Mouse (Mus musculus) lung, embryonic 15.5 days (tissue): ENCODE data around the gene Clcnka. TPM values are rescaled to one million over a fixed set of nuclear protein-coding genes. Genes with fewer than 3 reads are reported as not detected.
A peak's percentile ranks its signal among the peaks of the same experiment; 100 is the strongest.

ENCODE experiments used
- ATAC-seq: fragments of 200-750 bp; cut with Nextera tagmentation; 2 replicates; pipeline ENCODE4 v1.8.0; 2017; ENCODE audit warnings: moderate number of reproducible peaks, borderline replicate concordance; ENCODE audit not compliant: low FRiP score, low TSS enrichment; ENCODE audit errors: extremely low read depth
- H3K27ac ChIP-seq: fragments of 300-500 bp; sonication (generic); 2 replicates; pipeline ENCODE4 v1.5.1; 2015; ENCODE audit warnings: moderate library complexity, mild to moderate bottlenecking, inconsistent platforms
- H3K27me3 ChIP-seq: fragments of 300-500 bp; sonication (generic); 2 replicates; pipeline ENCODE4 v1.6.1; 2015; ENCODE audit warnings: inconsistent platforms
- H3K36me3 ChIP-seq: fragments of 300-500 bp; sonication (generic); 2 replicates; pipeline ENCODE4 v1.6.1; 2015; ENCODE audit warnings: inconsistent platforms
- H3K4me1 ChIP-seq: fragments of 300-500 bp; sonication (generic); 2 replicates; pipeline ENCODE4 v1.6.1; 2015; ENCODE audit warnings: inconsistent platforms
- H3K4me2 ChIP-seq: fragments of 300-500 bp; sonication (generic); 2 replicates; pipeline ENCODE4 v1.6.1; 2015; ENCODE audit warnings: inconsistent platforms, mild to moderate bottlenecking, moderate library complexity
- H3K4me3 ChIP-seq: fragments of 300-500 bp; sonication (generic); 2 replicates; pipeline ENCODE4 v1.5.1; 2015; ENCODE audit warnings: mild to moderate bottlenecking, inconsistent platforms
- H3K9ac ChIP-seq: fragments of 300-500 bp; sonication (generic); 2 replicates; pipeline ENCODE4 v1.6.1; 2015; ENCODE audit warnings: inconsistent platforms
- H3K9me3 ChIP-seq: fragments of 300-500 bp; sonication (generic); 2 replicates; pipeline ENCODE4 v1.6.1; 2016; ENCODE audit warnings: inconsistent platforms
- WGBS: fragments of 180-500 bp; shearing (Covaris S2); methylation state at CpG from one replicate; pipeline ENCODE4 v1.1.7; 2015; 5-methylcytosine and 5-hydroxymethylcytosine counted together
- polyA plus RNA-seq: library from polyadenylated mRNA; unstranded; fragments of >200 nt; fragmentation: Nextera tagmentation; extraction: Ambion mirVana; gene quantifications from 2 replicates; pipeline ENCODE4 v1.2.1, GENCODE M21; 2015

Clcnka gene
- polyA plus RNA-seq, 1 experiment from 2014 or later = 0.54 TPM

DNA sequence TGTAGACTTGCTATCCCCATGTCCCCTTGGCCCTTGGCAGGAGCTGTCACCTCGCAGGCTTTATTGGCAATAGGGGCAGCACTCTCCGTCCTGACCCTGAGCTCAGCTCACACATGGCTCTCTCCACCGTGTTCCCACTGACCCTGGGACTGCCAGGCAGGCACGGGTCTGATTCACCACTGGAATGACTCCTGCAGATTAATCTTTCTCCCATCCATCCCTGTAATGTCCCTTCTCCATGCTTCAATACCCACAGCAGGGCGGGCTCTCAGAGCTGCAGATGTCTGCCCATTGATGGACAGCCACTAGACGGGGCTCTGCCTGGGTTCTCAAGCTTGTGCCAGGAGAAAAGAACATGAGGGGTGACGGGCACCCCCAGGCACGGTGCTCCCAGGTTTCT lies 33.4 kb downstream of the Clcnka start:
- no peak overlapping the region for H3K4me3 ChIP-seq
- no peak overlapping the region for H3K27ac ChIP-seq
- H3K9me3 ChIP-seq = no peaks in the 10 kb centered on the region
- peaks cover 23% of the 10 kb centered on the region for H3K4me1 ChIP-seq
- ATAC-seq = no peak
- no peak overlapping the region for H3K4me2 ChIP-seq
- WGBS = 60% methylated on average over 8 of the region's 8 CpGs
- H3K36me3 ChIP-seq = no peaks in the 10 kb centered on the region
- H3K9ac ChIP-seq = no peak overlapping the region
- H3K27me3 ChIP-seq = peaks cover 50% of the 10 kb centered on the region

DNA sequence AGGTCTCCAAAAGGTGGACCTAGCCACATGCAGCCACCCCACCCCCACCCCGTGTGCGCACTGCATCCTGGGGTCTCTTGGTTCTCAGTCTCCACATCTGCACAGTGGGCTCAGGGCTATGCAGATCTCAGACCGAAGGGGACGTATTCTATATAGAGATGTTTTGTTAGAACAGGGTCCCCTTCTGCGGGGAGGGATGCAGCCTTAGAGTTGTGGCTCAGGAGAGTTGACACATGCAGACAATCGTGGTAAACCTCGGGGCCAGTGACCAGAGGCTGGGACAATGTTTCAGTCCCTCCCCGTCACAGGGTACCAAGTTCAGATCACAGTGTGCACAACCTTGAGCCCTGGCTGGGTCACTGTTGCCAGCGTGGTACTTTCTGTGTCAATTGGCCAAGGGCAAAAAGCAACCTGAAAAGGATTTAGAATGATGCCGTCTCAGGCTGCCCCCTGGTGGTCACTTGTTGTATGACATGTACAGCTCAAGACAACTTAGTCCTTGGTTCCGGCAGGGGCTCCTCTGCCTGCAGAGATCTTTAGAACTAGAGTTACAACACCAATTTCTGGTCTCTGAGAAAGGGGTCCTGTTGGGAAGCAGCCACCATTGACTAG lies 35.5 kb downstream of the Clcnka start:
- ATAC-seq = no peak; the same call in 1 of the 2 replicates
- H3K27ac ChIP-seq = peak overlapping the region; percentile 15; the same call in 1 of the 2 replicates
- H3K27me3 ChIP-seq = peaks cover 40% of the 10 kb centered on the region
- H3K9me3 ChIP-seq = no peaks in the 10 kb centered on the region
- no peaks in the 10 kb centered on the region for H3K36me3 ChIP-seq
- H3K4me1 ChIP-seq = peaks cover 26% of the 10 kb centered on the region; the same call in 1 of the 2 replicates
- no peak overlapping the region for H3K4me2 ChIP-seq
- H3K9ac ChIP-seq = no peak overlapping the region
- H3K4me3 ChIP-seq = no peak overlapping the region
- WGBS = 26% methylated on average over 11 of the region's 11 CpGs

DNA sequence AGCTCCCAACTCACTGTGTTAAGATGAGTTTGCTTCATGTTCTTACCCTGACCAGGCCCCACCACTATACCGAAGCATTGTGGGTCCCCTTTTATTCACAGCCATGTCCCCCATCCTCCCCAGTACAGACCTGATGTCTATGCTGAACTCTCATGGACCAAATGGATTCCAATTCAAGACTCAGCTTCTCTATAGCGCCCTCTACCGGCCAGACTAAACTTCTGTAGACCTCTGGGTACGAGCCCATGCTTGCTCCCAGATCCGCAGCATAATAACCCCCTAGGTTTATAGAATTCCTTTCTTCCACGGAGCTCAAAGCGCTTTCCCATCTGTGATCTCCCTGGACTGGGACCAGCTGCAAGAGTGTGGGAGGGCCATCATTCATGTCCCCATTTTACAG lies 37.7 kb downstream of the Clcnka start:
- Histone ChIP-seq H3K9ac (no peak overlapping the region), H3K4me3 (no peak overlapping the region), H3K27me3 (peaks cover 19% of the 10 kb centered on the region), H3K9me3 (no peaks in the 10 kb centered on the region), H3K4me1 (peaks cover 21% of the 10 kb centered on the region; the same call in 1 of the 2 replicates), H3K4me2 (no peak overlapping the region), H3K36me3 (no peaks in the 10 kb centered on the region), H3K27ac (no peak overlapping the region)
- no peak for ATAC-seq
- WGBS = 40% methylated on average over 7 of the region's 7 CpGs

DNA sequence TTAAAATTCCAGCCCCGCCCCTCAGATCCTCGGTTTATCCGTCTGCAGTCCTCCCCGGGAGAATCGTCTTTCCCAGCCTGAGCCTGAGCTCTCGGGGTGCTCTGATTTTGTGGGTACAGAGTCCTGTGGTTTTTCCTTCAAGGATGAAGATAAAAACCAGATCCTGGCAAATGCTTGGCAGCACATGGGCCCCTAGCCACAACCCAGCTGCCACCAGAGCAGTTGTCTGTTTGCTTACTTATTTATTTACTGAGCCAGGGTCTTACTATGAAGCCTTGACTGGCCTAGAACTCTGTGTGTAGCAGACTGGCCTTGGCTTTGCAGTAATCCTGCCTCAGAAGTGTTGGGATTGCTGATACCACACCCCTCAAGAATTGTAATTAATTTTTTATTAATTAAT lies 39.3 kb downstream of the Clcnka start:
- Histone ChIP-seq H3K4me1 (peaks cover 22% of the 10 kb centered on the region), H3K27ac (0 out of 2 replicates have a peak overlapping the region, but pooled peaks have one; percentile 29), H3K9ac (no peak overlapping the region), H3K4me2 (no peak overlapping the region), H3K9me3 (no peaks in the 10 kb centered on the region), H3K4me3 (no peak overlapping the region), H3K27me3 (peaks cover 2% of the 10 kb centered on the region; the same call in 1 of the 2 replicates), H3K36me3 (no peaks in the 10 kb centered on the region)
- ATAC-seq = no peak
- 82% methylated on average over 6 of the region's 6 CpGs for WGBS

DNA sequence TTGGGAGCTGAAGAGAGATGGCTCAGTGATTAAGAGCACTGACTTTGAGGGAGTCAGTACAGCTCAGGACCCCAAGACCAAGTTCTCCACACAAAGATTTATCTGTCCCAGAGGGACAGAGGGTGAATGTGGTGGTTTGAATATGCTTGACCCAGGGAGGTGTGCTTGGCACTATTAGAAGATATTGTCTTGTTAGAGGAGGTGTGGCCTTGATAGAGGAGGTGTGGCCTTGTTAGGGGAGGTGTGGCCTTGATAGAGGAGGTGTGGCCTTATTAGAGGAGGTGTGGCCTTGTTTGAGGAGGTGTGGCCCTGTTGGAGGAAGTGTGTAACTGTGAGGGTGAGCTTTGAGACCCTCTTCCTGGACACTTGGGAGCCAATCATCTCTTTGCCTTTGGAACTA lies 40.7 kb downstream of the Clcnka start:
- Histone ChIP-seq H3K36me3 (no peaks in the 10 kb centered on the region), H3K27ac (no peak overlapping the region), H3K4me2 (no peak overlapping the region), H3K27me3 (no peaks in the 10 kb centered on the region), H3K9ac (no peak overlapping the region), H3K4me3 (no peak overlapping the region), H3K9me3 (no peaks in the 10 kb centered on the region), H3K4me1 (peaks cover 26% of the 10 kb centered on the region)
- ATAC-seq = no peak

DNA sequence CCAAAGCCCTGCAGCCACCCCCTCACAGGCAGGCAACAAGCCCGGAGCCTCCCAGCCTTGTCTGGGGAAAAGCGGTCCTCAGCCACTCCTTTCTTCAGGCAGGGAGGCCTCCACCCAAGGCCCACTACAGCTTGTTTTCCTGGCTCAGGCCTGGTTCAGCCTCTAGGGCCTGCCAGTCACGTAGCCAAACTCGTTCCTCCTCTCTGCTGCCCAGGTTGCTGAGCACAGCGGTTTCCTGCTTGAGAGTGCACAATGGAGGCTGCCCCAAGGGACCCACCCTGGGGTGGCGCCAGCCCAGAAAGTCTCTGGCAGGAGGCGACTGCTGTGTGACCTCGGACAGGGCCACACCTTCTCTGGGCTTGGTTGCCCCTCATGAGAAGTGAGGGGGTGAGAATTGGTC lies 44.7 kb downstream of the Clcnka start:
- ATAC-seq = peak; percentile 58
- 43% methylated on average over 8 of the region's 8 CpGs for WGBS
- H3K4me2 ChIP-seq = no peak overlapping the region
- no peak overlapping the region for H3K4me3 ChIP-seq
- H3K27ac ChIP-seq = peak overlapping the region; percentile 75
- H3K27me3 ChIP-seq = no peaks in the 10 kb centered on the region
- H3K4me1 ChIP-seq = peaks cover 12% of the 10 kb centered on the region
- no peaks in the 10 kb centered on the region for H3K9me3 ChIP-seq
- no peaks in the 10 kb centered on the region for H3K36me3 ChIP-seq
- no peak overlapping the region for H3K9ac ChIP-seq

DNA sequence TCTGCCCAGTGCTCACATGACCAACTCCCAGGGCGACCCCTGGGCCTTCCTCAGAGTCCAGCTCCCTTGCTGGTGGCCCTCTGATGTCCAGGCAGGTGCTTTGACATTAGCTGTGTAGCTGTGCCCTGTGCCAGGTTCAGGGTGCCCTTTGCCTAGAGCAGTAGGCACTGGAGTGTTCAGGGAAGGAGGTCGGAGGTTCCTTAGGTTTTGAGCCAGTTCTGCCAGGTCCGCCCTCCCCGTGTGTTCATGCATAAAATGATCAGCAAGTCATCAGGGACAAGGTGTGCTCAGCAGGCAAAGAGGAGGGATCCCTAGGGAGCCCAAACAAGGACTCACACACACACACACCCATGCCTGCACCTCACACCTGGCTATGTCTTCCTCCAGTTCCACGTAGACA lies 45.5 kb downstream of the Clcnka start:
- Histone ChIP-seq H3K9me3 (no peaks in the 10 kb centered on the region), H3K27ac (peak overlapping the region; percentile 75), H3K4me1 (peaks cover 15% of the 10 kb centered on the region), H3K4me2 (no peak overlapping the region), H3K4me3 (no peak overlapping the region), H3K36me3 (no peaks in the 10 kb centered on the region), H3K27me3 (no peaks in the 10 kb centered on the region), H3K9ac (no peak overlapping the region)
- WGBS = 75% methylated on average over 5 of the region's 5 CpGs
- ATAC-seq = no peak

DNA sequence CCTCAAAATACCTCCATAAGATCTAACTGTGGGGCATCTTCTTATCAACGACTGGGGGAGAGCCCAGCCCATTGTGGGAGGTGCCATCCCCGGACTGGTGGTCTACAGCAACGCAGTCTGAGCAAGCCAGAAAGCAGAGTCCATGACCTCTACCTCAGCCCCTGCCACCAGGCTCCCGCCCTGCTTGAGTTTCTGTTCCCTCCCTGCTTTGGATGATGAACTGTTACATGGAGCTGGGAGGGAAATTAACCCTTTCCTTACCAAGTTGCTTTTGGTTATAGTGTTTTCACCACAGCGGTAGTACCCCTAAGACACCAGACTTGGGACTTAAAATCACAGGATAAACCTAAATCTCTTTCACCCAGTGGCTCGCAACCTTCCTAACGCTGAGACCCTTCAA lies 46.6 kb downstream of the Clcnka start:
- Histone ChIP-seq H3K4me3 (no peak overlapping the region), H3K9ac (no peak overlapping the region), H3K36me3 (no peaks in the 10 kb centered on the region), H3K4me1 (peaks cover 21% of the 10 kb centered on the region), H3K4me2 (no peak overlapping the region), H3K9me3 (no peaks in the 10 kb centered on the region), H3K27ac (no peak overlapping the region), H3K27me3 (no peaks in the 10 kb centered on the region)
- WGBS = 41% methylated on average over 7 of the region's 7 CpGs
- ATAC-seq = no peak

DNA sequence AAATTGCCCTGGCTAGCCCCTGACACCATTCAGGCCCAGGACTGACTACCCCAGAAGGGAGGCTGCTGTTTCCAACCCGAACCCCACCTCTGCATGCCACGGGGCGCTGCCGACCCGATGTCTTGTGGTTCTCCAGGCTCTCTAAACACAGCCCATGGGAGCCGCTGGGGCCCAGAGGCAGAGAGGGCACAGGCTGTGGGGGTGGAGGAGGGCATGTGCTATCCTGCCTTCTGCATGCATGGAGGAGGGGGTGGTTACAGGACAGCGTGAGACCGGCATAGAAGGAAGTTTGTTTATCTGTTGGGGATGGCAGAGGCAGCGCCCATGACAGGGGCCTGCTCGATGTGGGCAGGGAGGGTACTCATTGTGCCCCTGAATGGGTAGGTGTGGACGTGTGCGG lies 48.5 kb downstream of the Clcnka start:
- Histone ChIP-seq H3K4me1 (peaks cover 21% of the 10 kb centered on the region), H3K27me3 (no peaks in the 10 kb centered on the region), H3K9me3 (no peaks in the 10 kb centered on the region), H3K27ac (no peak overlapping the region), H3K36me3 (no peaks in the 10 kb centered on the region), H3K4me3 (no peak overlapping the region), H3K4me2 (no peak overlapping the region), H3K9ac (no peak overlapping the region)
- 71% methylated on average over 12 of the region's 12 CpGs for WGBS
- no peak for ATAC-seq

DNA sequence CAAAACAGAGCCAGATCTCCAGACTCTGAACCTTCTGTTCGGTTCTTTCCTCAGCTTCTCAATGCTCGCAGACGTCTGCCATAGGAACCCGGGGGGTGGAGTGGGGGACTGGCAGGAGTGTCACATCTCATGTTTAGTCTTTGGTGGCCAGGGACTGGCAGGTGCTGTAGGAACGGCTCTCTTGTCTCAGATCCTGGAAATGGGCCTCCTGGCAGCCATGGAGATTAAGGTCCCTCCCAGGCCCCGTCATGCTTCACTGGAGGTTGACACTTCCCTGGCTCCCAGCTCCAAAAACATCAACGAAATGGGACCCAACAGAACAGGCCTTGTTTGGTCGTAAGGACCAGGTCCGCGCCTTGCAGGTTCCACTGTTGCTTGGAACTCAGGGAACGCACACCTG lies 49.9 kb downstream of the Clcnka start:
- ATAC-seq = no peak
- peaks cover 15% of the 10 kb centered on the region for H3K4me1 ChIP-seq
- no peak overlapping the region for H3K4me3 ChIP-seq
- no peak overlapping the region for H3K9ac ChIP-seq
- H3K4me2 ChIP-seq = no peak overlapping the region
- H3K9me3 ChIP-seq = no peaks in the 10 kb centered on the region
- WGBS = 60% methylated on average over 11 of the region's 11 CpGs
- no peaks in the 10 kb centered on the region for H3K27me3 ChIP-seq
- H3K36me3 ChIP-seq = no peaks in the 10 kb centered on the region
- no peak overlapping the region for H3K27ac ChIP-seq

DNA sequence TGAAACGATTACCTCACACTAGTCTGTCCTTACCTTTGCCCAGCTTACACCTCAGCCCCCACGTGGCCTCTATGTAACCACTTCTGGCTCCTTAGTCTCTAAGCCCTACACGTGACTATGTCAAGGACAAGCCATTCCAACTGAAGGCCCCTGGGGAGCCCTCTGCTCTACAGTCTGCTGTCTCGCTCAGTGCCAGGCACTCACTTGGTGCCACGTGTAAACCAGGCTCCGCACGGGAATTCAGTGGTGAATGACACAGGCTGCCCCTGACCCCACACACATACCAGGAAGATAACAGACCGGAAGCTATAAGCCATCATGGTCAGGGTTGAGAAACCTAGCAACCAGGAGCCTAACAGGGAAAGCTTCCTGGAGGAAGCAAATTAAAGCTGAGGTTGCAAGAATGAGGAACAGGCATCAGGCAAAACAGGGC lies 51.1 kb downstream of the Clcnka start:
- Histone ChIP-seq H3K9me3 (no peaks in the 10 kb centered on the region), H3K4me2 (no peak overlapping the region), H3K4me3 (no peak overlapping the region), H3K4me1 (peaks cover 10% of the 10 kb centered on the region; the same call in 1 of the 2 replicates), H3K27ac (peak overlapping the region; percentile 62), H3K27me3 (no peaks in the 10 kb centered on the region), H3K9ac (no peak overlapping the region), H3K36me3 (no peaks in the 10 kb centered on the region)
- WGBS = 30% methylated on average over 8 of the region's 8 CpGs
- peak; percentile 78 for ATAC-seq

DNA sequence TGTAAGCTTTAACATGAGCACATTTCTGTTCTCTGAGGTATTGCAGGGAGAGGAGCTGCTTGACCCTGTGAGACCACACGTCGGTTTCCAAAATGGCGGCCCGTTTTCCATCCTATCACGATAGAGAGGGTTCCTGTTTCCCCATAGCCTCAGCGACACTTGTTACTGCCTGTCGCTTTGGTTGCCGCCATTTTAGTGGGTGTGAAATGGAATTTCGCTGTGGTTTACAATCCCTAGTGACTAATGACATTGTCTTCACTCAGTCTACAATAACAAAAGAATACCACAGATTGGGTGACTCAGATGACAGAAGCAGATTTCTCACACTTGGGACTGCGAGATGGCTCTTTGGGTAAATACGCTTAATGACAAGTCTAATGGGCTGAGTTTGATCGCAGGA lies 53.3 kb downstream of the Clcnka start:
- H3K4me1 ChIP-seq = peaks cover 10% of the 10 kb centered on the region; the same call in 1 of the 2 replicates
- H3K4me2 ChIP-seq = no peak overlapping the region
- ATAC-seq = no peak
- H3K9me3 ChIP-seq = no peaks in the 10 kb centered on the region
- H3K27me3 ChIP-seq = no peaks in the 10 kb centered on the region
- H3K27ac ChIP-seq = no peak overlapping the region
- no peaks in the 10 kb centered on the region for H3K36me3 ChIP-seq
- no peak overlapping the region for H3K9ac ChIP-seq
- 81% methylated on average over 12 of the region's 12 CpGs for WGBS
- H3K4me3 ChIP-seq = no peak overlapping the region

DNA sequence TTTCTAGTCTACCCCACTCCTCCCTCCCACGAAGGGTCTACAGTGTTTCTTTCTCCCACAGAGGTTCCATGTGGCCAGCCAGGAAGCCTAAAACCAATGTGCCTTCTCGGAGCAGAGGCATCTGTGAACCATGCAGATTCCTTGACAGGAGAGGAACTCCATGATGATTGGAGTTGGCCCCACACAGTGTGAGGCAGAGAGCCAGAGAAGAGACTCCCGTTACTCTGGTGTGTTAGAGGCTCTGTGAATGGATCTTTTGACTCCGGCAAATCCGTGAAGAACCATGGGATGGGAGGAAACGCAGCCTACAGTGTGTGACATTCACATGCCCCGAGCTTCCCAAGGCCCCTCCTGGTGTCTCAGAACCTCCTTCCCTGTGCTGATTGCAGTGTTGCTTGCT lies 55.0 kb downstream of the Clcnka start:
- no peaks in the 10 kb centered on the region for H3K36me3 ChIP-seq
- ATAC-seq = no peak

More for the DNA sequence above, 55.0 kb downstream of the Clcnka start:
- Histone ChIP-seq H3K4me2 (no peak overlapping the region), H3K9me3 (no peaks in the 10 kb centered on the region), H3K27me3 (no peaks in the 10 kb centered on the region), H3K9ac (no peak overlapping the region), H3K4me1 (peaks cover 15% of the 10 kb centered on the region), H3K4me3 (no peak overlapping the region), H3K27ac (no peak overlapping the region)
- 69% methylated on average over 7 of the region's 7 CpGs for WGBS
